Mouse (Mus musculus) lung, postnatal 4 days (tissue): ENCODE results near the gene Ttyh3.

Experiments used
- DNase-seq, 2 experiments: peaks; one replicate each; pipeline ENCODE4 v3.0.0; 2021

The Ttyh3 gene

GRCm38 (mm10) chr5:140571201-140571600 lies 77.6 kb downstream of the Ttyh3 start:
- DNase-seq: no peak
